Mouse (Mus musculus) right cerebral cortex, postnatal 25 days (tissue): ENCODE results near the gene Tsc1.
A peak's percentile ranks its signal among the peaks of the same experiment; 100 is the strongest.

Experiments used
- DNase-seq: peaks from one replicate; pipeline ENCODE4 v3.0.0; 2022

Tsc1 gene

GRCm38 (mm10) chr2:28616358-28616757, 24.7 kb upstream of the Tsc1 start:
- DNase-seq: no peak

DNA sequence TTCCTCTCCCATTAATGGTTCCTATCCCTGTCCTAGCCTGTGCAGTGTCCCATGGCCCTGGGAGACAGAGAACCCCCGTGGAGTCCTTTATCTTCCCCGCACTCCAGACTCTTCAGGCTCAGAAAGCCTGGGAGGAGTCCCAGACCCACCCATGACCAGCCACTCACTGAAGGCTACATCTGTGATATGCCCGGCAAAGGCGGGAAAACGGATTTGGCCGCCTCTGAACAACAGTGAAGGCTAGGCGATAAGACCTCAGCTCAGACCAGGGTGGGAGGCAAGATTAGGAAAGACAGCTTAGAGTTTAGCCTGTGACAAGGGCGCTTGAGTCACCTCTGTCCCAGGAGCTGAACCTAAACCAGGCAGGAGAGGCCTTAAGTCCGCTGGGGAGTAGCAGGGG, 24.2 kb upstream of the Tsc1 start:
- DNase-seq: no peak

- DNase-seq: no peak
These were observed 23.2 kb upstream of the Tsc1 start for GRCm38 (mm10) chr2:28617498-28618486.

DNA sequence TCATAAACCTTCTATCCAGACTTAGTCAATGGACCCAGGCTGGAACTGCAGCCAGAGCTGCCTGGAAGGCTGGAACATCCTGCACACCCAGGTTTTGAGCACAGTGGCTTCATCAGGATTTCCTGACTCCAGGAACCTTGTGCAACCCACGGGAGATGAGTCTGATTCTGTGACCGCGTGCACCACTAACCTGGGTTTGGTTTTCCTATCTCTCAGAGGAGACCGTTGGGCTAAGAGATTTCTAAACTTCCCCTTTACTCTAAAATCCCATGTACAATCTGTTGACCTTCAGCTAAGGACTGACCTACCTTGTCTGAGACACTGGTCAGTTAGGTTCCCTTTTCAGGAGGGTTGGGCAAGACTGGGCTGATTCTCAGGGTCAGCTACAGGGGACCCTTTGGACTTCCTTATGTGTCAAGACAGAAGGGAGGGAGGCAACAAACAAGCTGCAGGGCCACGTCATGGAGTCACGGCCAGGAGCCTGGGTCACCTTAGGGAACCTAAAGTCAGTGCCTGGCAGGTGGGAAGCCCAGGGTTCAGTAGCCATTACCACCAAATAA, 22.2 kb upstream of the Tsc1 start:
- DNase-seq: no peak

DNA sequence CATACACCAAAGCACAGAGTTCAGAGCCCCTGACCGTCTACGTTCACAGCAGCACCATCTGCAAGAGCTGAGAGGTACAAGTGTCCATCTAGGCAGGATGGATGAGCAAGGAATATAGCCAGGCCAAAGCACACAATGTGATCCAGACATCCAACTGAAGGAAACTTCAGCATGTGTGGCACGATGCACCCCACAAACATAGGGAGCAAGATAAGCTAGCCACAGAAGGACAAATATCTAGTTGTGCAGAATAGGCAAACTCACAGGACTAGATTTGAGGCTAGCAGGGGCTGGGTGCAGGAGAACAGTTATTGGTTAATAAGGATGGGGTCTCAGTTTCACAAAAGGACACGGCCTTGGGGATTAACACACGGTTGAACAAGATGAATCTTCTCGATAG, 21.7 kb upstream of the Tsc1 start:
- no peak for DNase-seq

- no peak for DNase-seq
These were observed 20.5 kb upstream of the Tsc1 start for GRCm38 (mm10) chr2:28620522-28620921.

- no peak for DNase-seq
These were observed 19.9 kb upstream of the Tsc1 start for GRCm38 (mm10) chr2:28621111-28621510.

- no peak for DNase-seq
These were observed 19.3 kb upstream of the Tsc1 start, which contains the start of gene Gfi1b for GRCm38 (mm10) chr2:28621664-28622171. Gene Gfi1b, minus strand, starts transcription at chr2:28621982.

GRCm38 (mm10) chr2:28622521-28623124, 18.4 kb upstream of the Tsc1 start:
- no peak for DNase-seq

GRCm38 (mm10) chr2:28624870-28625269, 16.2 kb upstream of the Tsc1 start:
- DNase-seq: no peak

- no peak for DNase-seq
These were observed 15.0 kb upstream of the Tsc1 start for GRCm38 (mm10) chr2:28626038-28626437.

DNA sequence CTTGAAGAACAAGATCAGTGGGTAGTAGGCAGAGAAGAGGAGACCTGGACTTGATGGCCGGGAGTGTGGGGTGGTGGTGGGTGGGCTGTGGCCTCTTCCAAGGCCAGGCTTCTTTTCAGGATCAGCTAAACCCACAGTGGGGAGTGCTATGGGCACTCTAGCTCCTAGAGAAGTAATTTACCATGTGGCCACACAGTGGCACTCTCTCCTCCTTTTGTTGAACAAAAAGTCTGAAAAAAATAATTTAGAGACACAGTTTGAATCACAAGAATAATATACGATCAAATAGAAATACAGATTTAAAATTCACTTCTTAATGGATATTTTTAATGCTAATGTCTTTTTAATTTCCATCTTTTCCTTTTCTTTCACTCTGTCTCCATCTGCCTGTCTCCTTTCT, 13.0 kb upstream of the Tsc1 start:
- DNase-seq: no peak

DNA sequence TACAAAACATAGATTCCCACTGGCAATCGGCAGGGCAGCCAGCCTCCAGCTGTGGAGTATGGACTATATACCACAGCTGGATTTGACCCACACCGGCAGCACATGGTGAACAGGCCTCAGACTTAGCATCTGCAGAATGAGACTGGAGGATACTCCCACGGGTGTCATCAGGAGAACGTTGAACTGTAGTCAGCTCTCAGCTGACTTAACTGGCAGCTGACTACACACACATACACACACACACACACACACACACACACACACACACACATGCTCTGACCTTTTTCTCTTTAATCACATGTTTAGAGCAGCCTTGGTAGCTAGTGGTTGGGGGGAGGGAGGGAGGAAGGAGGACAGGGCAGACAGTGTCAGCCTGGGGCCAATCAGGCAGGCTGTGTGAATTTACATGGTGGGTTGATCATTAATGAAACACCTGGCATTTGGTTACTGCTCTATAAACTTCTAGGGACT, 11.1 kb upstream of the Tsc1 start:
- DNase-seq: no peak

- no peak for DNase-seq
These were observed 8.4 kb upstream of the Tsc1 start for GRCm38 (mm10) chr2:28632626-28633025.

- no peak for DNase-seq
These were observed 7.9 kb upstream of the Tsc1 start for GRCm38 (mm10) chr2:28633136-28633535.

DNA sequence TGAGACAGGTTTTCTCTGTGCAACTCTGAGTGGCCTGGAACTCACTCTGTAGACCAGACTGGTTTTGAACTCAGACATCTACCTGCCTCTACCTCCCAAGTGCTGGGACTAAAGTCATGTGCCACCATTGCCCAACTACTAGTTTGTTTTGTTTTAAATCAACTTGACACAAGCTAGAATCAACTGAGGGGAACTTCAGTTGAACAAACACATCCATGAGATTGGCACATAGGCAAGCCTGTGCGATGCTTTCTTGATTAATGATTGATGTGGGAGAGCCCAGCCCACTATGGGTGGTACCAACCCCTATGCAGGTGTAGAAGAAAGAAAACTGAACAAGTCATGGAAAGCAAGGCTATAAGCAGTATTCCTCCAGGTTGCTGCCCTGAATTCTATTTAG, 5.8 kb upstream of the Tsc1 start:
- DNase-seq: no peak

DNA sequence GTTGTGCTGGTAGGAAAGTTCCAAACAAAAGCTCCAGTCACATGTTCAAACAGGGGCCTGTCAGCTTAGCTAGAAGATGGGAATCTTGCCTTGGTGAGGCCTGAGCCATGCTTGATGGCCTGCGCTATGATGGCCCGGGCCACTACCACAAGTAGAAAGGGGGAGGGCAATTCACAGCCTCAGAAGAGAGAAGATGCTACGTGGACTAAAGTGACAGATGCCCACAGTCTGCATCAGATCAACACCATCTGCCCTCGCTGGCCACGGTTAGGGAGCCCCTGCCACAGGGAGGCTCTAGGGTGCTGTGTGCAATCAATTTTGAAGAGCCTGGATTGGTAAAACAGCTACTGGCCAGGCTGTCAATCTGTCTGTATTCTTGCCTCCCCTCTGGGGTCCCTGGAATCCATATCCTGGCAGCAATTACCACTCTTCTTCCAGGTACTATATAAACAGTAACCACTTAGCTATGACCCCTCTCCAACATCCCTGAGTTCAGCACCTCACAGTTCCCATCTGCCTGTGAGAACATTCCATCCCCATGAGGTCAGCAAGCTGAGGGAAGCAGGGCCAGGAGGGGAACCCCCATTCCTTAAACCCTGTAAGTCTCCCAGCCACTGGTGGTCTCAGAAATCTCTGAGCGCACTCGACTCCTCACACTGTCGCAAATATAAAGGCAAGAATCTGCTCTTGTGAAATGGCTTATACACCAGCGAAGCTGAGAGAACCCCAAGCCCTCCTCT, 3.8 kb upstream of the Tsc1 start:
- no peak for DNase-seq

DNA sequence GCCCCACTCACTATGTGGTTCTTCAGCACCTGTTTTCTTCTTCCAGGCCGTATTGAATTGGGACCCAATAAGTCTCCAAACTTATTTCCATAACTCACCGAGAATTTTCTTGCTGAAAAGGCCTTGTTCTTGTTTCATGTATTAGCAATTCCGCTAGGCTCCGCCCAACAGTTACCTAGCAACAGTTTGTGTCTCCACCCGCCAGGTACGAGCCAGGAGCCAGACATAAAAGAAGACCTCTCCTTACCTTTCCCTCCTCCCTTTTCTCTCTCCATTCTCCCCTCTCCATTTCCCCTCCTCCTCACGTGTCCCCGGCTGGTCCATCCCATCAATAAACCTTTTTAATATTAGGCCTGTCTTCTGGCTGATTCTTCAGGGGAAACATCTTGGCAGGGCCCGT, 2.7 kb upstream of the Tsc1 start:
- DNase-seq: no peak

DNA sequence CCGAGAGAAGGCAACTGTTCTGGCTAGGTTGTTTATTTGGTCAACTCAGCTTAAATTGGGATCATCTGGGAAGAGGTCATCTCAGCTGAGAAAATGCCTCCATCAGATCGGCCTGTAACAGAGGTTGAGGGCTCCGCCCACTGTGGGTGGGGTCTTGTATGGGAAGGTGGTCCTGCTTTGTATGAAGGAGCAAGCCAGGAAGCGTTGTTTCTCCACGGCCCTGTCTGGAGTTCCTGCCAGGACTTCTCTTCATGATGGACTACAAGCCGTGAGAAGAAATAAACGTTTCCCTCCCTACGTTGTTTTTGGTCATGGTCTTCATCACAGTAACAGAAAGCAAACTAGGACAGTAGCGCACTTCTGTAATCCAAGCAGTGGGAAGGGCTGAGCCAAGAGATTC, 2.1 kb upstream of the Tsc1 start:
- DNase-seq: no peak

DNA sequence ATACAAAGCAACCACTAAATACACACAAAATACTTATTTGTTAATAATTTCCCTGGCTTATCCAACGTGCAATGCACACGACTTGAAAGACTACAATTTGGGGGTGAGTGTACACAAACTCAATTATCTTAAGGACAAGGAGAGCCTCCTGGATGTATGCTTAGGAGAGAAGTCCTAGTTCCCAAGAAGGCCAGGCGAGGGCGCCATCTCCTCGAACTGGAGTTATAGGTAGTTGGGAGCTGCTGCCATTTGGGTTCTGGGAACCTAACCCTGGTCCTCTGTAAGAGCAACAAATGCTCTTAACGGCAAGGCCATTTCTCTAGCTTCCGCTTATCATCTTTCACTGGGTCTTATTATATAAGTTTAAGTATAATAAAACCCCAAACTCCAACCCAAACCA, 1.2 kb upstream of the Tsc1 start:
- DNase-seq: no peak

DNA sequence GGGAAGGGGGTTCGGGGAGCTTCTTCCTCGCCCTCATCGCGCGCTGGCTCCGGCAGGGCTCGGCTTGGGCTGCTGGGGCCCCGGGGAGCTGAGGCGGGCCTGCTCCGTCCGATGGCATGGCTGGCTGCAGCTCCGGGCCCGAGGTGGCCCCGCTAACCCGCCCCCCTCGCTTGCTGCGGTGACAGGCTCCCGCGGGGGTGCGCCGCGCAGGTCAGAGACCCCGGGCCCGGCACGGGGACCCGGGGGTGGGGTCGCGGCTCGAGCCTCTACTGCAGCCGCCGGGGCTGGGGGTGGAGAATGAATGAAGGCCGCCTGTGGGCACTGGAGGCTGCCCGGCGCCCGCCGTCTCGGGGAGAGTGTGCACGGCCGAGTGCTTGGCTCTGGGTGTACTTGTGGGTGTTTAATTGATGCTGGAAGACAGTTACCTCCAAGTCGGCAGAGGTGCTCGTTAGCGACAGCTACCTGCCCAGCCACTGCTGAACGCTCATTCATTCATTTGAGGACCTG, 460 bp downstream of the Tsc1 start:
- DNase-seq: peak; percentile 52

- DNase-seq: no peak
These were observed 2.1 kb downstream of the Tsc1 start for GRCm38 (mm10) chr2:28643081-28643480.

GRCm38 (mm10) chr2:28650526-28650925, 9.5 kb downstream of the Tsc1 start:
- DNase-seq: no peak
